Mouse (Mus musculus) CH12.LX (cell line): ENCODE measurements around the gene Ebna1bp2. TPM values are rescaled to one million over a fixed set of nuclear protein-coding genes. Genes with fewer than 3 reads are reported as not detected.

Experiments used
- DNase-seq: peaks from one replicate; pipeline ENCODE4 v3.0.0-alpha.2; 2013; ENCODE audit errors: extremely low read depth
- H3K27ac ChIP-seq: 2 replicates; pipeline ENCODE4 v1.5.1; 2012; ENCODE audit warnings: low read depth, mild to moderate bottlenecking, control low read depth, moderate library complexity; ENCODE audit not compliant: insufficient read depth
- H3K27me3 ChIP-seq: replicated peaks from 2 replicates; pipeline ENCODE3; 2012; ENCODE audit warnings: inconsistent platforms
- H3K36me3 ChIP-seq, 2 experiments: replicated peaks in 1 of 2; 2 replicates each; pipeline versions ENCODE3 to v1.6.1; 2012; ENCODE audit warnings: inconsistent platforms in 1 of 2, low read length in 1 of 2, mild to moderate bottlenecking in 1 of 2, mixed read lengths in 1 of 2, moderate library complexity in 1 of 2; ENCODE audit not compliant: control insufficient read depth in 1 of 2, insufficient read depth in 1 of 2
- H3K4me1 ChIP-seq, 2 experiments: 2 replicates each; pipeline ENCODE4 v1.6.1; 2012; ENCODE audit warnings: inconsistent platforms in 1 of 2, moderate library complexity in 1 of 2; ENCODE audit not compliant: insufficient read depth in 2 of 2, control insufficient read depth in 1 of 2
- H3K4me2 ChIP-seq: 2 replicates; pipeline ENCODE4 v1.6.1; 2012; ENCODE audit warnings: low read depth, mild to moderate bottlenecking, control low read depth; ENCODE audit not compliant: poor library complexity, insufficient read depth, severe bottlenecking
- H3K4me3 ChIP-seq, 3 experiments: fragments of 150-350 bp in 1 of 3; sonication (generic) in 1 of 3; replicated peaks in 1 of 3; 2 replicates each; pipeline versions ENCODE3 to v1.5.1; 2011 to 2012; ENCODE audit warnings: low read depth in 2 of 3, low read length in 2 of 3, mild to moderate bottlenecking in 2 of 3, moderate library complexity in 2 of 3, control low read depth in 1 of 3, improper control_type of control experiment in 1 of 3, inconsistent platforms in 1 of 3, mixed read lengths in 1 of 3; ENCODE audit not compliant: poor library complexity in 1 of 3
- H3K79me2 ChIP-seq: replicated peaks from 2 replicates; pipeline ENCODE4 v1.6.1; 2012; ENCODE audit warnings: mild to moderate bottlenecking, moderate library complexity; ENCODE audit not compliant: control insufficient read depth, poor library complexity, insufficient read depth, severe bottlenecking; ENCODE audit errors: extremely low read depth
- H3K9ac ChIP-seq: 2 replicates; pipeline ENCODE4 v1.6.1; 2012; ENCODE audit warnings: low read depth, mild to moderate bottlenecking, control low read depth, moderate library complexity; ENCODE audit not compliant: insufficient read depth
- H3K9me3 ChIP-seq: replicated peaks from 2 replicates; pipeline ENCODE3; 2012; ENCODE audit warnings: low read length, inconsistent platforms, mixed read lengths
- BHLHE40 ChIP-seq: IDR thresholded peaks from 2 replicates; pipeline ENCODE4 v1.6.1; 2011; ENCODE audit warnings: mild to moderate bottlenecking, low read depth, low read length, improper control_type of control experiment
- E2F4 ChIP-seq: IDR thresholded peaks from 2 replicates; pipeline ENCODE4 v1.6.1; 2011; ENCODE audit warnings: low read depth, low read length, improper control_type of control experiment; ENCODE audit not compliant: insufficient replicate concordance
- ELF1 ChIP-seq: IDR thresholded peaks from 2 replicates; pipeline ENCODE4 v1.6.1; 2014; ENCODE audit warnings: low read depth, mild to moderate bottlenecking, inconsistent platforms, low read length, improper control_type of control experiment
- EP300 ChIP-seq: IDR thresholded peaks from 2 replicates; pipeline ENCODE4 v1.6.1; 2011; ENCODE audit warnings: low read length, improper control_type of control experiment
- ETS1 ChIP-seq: conservative IDR thresholded peaks from 2 replicates; pipeline ENCODE4 v1.6.1; 2012; ENCODE audit warnings: low read depth, mild to moderate bottlenecking, inconsistent platforms, low read length, improper control_type of control experiment, moderate library complexity
- GABPA ChIP-seq: IDR thresholded peaks from 2 replicates; pipeline ENCODE4 v1.6.1; 2012; ENCODE audit warnings: low read depth, low read length, improper control_type of control experiment, inconsistent platforms; ENCODE audit not compliant: insufficient replicate concordance
- JUN ChIP-seq: IDR thresholded peaks from 2 replicates; pipeline ENCODE4 v1.6.1; 2011; ENCODE audit warnings: low read depth, mild to moderate bottlenecking, low read length, improper control_type of control experiment, moderate library complexity; ENCODE audit not compliant: insufficient read depth
- KAT2A ChIP-seq: IDR thresholded peaks from 2 replicates; pipeline ENCODE4 v1.6.1; 2012; ENCODE audit warnings: low read length, improper control_type of control experiment, inconsistent platforms; ENCODE audit not compliant: insufficient replicate concordance
- MAZ ChIP-seq: IDR thresholded peaks from 2 replicates; pipeline ENCODE4 v1.6.1; 2012; ENCODE audit warnings: low read depth, mild to moderate bottlenecking, inconsistent platforms, low read length, improper control_type of control experiment, moderate library complexity
- MEF2A ChIP-seq: IDR thresholded peaks from 2 replicates; pipeline ENCODE4 v1.6.1; 2014; ENCODE audit warnings: low read depth, mild to moderate bottlenecking, inconsistent platforms, low read length, improper control_type of control experiment, borderline replicate concordance
- MXI1 ChIP-seq: IDR thresholded peaks from 2 replicates; pipeline ENCODE4 v1.6.1; 2011; ENCODE audit warnings: mild to moderate bottlenecking, low read depth, low read length, improper control_type of control experiment
- MYC ChIP-seq: IDR thresholded peaks from 2 replicates; pipeline ENCODE4 v1.6.1; 2011; ENCODE audit warnings: low read depth, mild to moderate bottlenecking, improper control_type of control experiment, low read length
- NELFE ChIP-seq: IDR thresholded peaks from 2 replicates; pipeline ENCODE4 v1.6.1; 2011; ENCODE audit warnings: low read depth, low read length, improper control_type of control experiment
- RAD21 ChIP-seq: IDR thresholded peaks from 2 replicates; pipeline ENCODE4 v1.6.1; 2011; ENCODE audit warnings: low read depth, mild to moderate bottlenecking, low read length, improper control_type of control experiment, moderate library complexity
- TBP ChIP-seq: conservative IDR thresholded peaks from 2 replicates; pipeline ENCODE4 v1.6.1; 2011; ENCODE audit warnings: low read depth, low read length, improper control_type of control experiment
- TCF12 ChIP-seq: IDR thresholded peaks from 2 replicates; pipeline ENCODE4 v1.6.1; 2014; ENCODE audit warnings: low read depth, mild to moderate bottlenecking, inconsistent platforms, low read length, improper control_type of control experiment
- USF1 ChIP-seq: IDR thresholded peaks from 2 replicates; pipeline ENCODE4 v1.6.1; 2014; ENCODE audit warnings: low read depth, mild to moderate bottlenecking, inconsistent platforms, low read length, improper control_type of control experiment
- USF2 ChIP-seq: conservative IDR thresholded peaks from 2 replicates; pipeline ENCODE4 v1.6.1; 2011; ENCODE audit warnings: low read depth, low read length, improper control_type of control experiment
- dilution Hi-C: fragments of 300-500 bp; cut with MboI; formaldehyde crosslinking; loops from 2 replicates; pipeline ENCODE4 v1.14.3; 2020; ENCODE audit warnings: low sequenced_read_pairs; ENCODE audit not compliant: extremely low pct_unique_long_range_greater_than_20kb, extremely low pct_ligation_motif_present
- in situ Hi-C: fragments of 300-500 bp; cut with MboI; formaldehyde crosslinking; loops from 3 replicates; pipeline ENCODE4 v1.14.3; 2019; ENCODE audit warnings: low sequenced_read_pairs, low pct_ligation_motif_present, low pct_unique_long_range_greater_than_20kb, mixed read lengths
- polyA plus RNA-seq: library from polyadenylated mRNA; unstranded; fragments of >175 nt; gene quantifications from 2 replicates; pipeline ENCODE4 v1.2.1, GENCODE M21; 2012; ENCODE audit warnings: low read depth; ENCODE audit not compliant: insufficient read length
- total RNA-seq, 2 experiments: library from RNA; depleted of rRNA; stranded (reverse); fragments of 300-350 nt in 1 of 2; fragments of >200 nt in 1 of 2; gene quantifications; 2 replicates each; pipeline ENCODE4 v1.2.3; 2012 to 2014

Ebna1bp2 gene
- total and polyA plus RNA-seq, 3 experiments, result 167 to 271 (median 257) TPM

GRCm38 (mm10) chr4:118630261-118630660, 9.7 kb downstream of the Ebna1bp2 start:
- Histone ChIP-seq H3K4me2 (no peak overlapping the region), H3K4me1 (no peaks in the 10 kb centered on the region), H3K79me2 (no peaks in the 10 kb centered on the region), H3K9me3 (no peaks in the 10 kb centered on the region), H3K27me3 (no peaks in the 10 kb centered on the region)
- no peak for TF ChIP-seq GABPA
- TF ChIP-seq USF2, result no peak
- TF ChIP-seq ELF1, result no peak
- no peak for TF ChIP-seq RAD21
- TF ChIP-seq BHLHE40, result no peak
- TF ChIP-seq MAZ, result no peak
- no peak for TF ChIP-seq USF1
- no peak for TF ChIP-seq MEF2A
- no peak for TF ChIP-seq EP300
- no peak for TF ChIP-seq TCF12
- no peak for TF ChIP-seq KAT2A
- TF ChIP-seq TBP, result no peak
- no peak for TF ChIP-seq E2F4
- TF ChIP-seq ETS1, result no peak
- no peak for TF ChIP-seq JUN
- TF ChIP-seq MXI1, result no peak
- TF ChIP-seq, all 38 proteins: peak for 0
- dilution Hi-C loops, result no loop called here
- in situ Hi-C loops, result no loop called here
- Histone ChIP-seq H3K9ac (no peak overlapping the region), H3K4me3 (no peak overlapping the region), H3K36me3 (peaks cover 33 to 72% of the 10 kb centered on the region in 2 experiments), H3K27ac (no peak overlapping the region)
- DNase-seq, result no peak

GRCm38 (mm10) chr4:118642346-118643190, 22.0 kb downstream of the Ebna1bp2 start:
- H3K4me2 ChIP-seq, result no peak overlapping the region
- peaks cover 5% of the 10 kb centered on the region for H3K27me3 ChIP-seq
- no peak for DNase-seq
- no peaks in the 10 kb centered on the region for H3K79me2 ChIP-seq
- no peaks in the 10 kb centered on the region for H3K4me1 ChIP-seq
- TF ChIP-seq MAZ (no peak), BHLHE40 (0 out of 2 replicates have a peak, but pooled peaks have one; percentile 30), NELFE (no peak), GABPA (no peak), MYC (no peak), MXI1 (no peak)
- no peak overlapping the region for H3K4me3 ChIP-seq
- no peaks in the 10 kb centered on the region for H3K9me3 ChIP-seq
- no peaks in the 10 kb centered on the region for H3K36me3 ChIP-seq
- no peak overlapping the region for H3K27ac ChIP-seq
- in situ Hi-C loops (loop anchor here (10.0 kb wide), 1 partner anchor 332 kb away; no protein-coding TSS in a partner anchor), dilution Hi-C loops (no loop called here)
- no peak overlapping the region for H3K9ac ChIP-seq
